Mouse (Mus musculus) telencephalon, adult 2 months (tissue): ENCODE results near the gene Lrrc29.

ENCODE experiments used
- DNase-seq: peaks from one replicate; pipeline ENCODE4 v3.0.0-alpha.2; 2011; ENCODE audit warnings: low read depth, low spot score

Gene Lrrc29

GRCm38 (mm10) chr8:105326141-105326672 lies at the start of gene Lrrc29, which contains the start of gene Tmem208:
Gene Lrrc29 (minus strand): TSS chr8:105326278.
Gene Tmem208 (plus strand): TSS chr8:105326354.
- DNase-seq, result peak; percentile 95

DNA sequence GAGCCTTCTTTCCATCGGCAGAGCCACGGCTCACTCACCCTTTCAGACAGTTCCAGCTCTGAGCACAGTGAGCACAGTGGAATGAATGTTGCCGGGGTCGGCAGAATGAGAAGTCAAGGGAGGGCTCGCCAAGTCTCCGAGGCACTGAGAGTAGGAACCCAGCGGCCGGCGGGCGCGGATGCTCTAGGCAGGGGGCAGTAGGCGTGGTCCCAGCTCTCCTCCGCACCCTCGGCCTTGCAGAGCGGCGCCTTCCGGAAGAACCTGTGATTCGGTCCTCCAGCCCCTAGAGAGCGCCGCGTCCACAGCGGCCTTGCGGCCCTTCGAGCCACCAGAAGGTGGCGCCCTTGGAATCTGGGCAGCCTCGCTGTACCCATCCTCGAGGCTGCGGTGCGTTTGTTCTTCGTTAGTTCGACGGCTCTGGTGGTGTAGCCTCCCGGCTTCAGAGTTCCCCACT lies 48.5 kb upstream of the Lrrc29 start:
- no peak for DNase-seq

DNA sequence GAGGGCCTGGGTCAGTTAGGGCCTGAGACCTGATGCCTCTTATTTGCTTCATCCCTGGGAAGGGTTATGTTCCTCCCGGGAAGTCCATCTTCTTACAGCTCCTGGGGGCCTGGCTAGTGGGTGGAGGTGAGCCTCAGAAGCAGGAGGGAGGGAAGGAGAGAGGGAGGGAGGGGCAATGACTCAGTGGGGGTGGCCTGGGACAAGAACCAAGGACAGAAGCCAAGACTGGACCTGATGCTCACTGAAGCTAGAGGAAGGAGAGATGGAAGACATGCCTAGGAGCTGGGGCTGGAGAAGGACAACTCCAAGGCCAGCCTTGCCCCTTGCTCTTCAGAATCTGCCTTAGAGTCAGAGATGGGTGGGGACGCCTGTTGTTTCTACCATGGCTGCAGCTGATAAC lies 47.0 kb upstream of the Lrrc29 start, which contains the start of gene Plekhg4:
Plekhg4 (plus strand) TSS at position 243 of the 400 bp plus-strand sequence.
- no peak for DNase-seq

GRCm38 (mm10) chr8:105372473-105372872 lies 46.4 kb upstream of the Lrrc29 start:
- no peak for DNase-seq

GRCm38 (mm10) chr8:105367107-105367506 lies 41.0 kb upstream of the Lrrc29 start:
- no peak for DNase-seq

- no peak for DNase-seq
Observed at GRCm38 (mm10) chr8:105361751-105362702, 35.9 kb upstream of the Lrrc29 start.

- no peak for DNase-seq
Observed at GRCm38 (mm10) chr8:105359646-105360045, 33.6 kb upstream of the Lrrc29 start.

GRCm38 (mm10) chr8:105359208-105359607 lies 33.1 kb upstream of the Lrrc29 start:
- no peak for DNase-seq

DNA sequence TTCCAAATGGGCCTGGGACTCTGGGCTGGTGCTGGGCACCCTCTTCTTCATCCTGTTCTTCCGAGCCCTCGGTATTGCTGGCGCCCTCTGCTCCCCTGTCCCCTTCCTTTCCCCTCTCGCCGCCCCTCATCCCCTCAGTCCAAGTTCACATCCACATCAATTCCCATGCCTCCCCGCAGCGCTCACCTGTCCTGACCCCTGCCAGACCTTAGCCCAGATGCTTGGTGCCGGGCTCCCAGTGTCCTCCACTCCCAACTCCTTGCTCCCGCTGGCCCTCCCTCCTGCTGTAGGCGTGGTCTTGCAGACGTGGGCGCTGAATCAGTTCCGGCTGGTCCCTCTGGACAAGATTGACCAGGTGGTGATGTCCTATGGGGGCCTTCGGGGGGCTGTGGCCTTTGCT lies 30.6 kb upstream of the Lrrc29 start:
- no peak for DNase-seq

- DNase-seq, result no peak
Observed at GRCm38 (mm10) chr8:105355179-105356024, 29.3 kb upstream of the Lrrc29 start.

DNA sequence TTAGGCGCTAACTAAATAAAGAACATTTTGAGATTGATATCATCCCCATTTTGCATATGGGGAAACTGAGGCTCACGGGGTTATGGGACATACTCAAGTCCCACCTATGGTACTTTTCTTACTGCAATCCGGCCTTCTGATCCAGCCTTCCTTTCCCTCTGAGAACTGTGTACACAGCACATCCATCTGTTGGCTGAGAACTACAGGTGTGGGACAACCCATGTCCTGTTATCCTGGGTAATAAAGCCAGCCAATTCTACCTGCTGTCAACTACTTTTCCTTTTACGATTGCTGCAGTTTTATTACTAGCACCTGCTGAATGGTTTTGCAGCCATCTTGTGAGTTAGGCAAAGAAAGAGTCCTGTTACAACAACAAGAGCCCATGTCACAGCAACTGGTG lies 28.5 kb upstream of the Lrrc29 start:
- DNase-seq, result no peak

- DNase-seq, result no peak
Observed at GRCm38 (mm10) chr8:105353583-105354135, 27.6 kb upstream of the Lrrc29 start.

DNA sequence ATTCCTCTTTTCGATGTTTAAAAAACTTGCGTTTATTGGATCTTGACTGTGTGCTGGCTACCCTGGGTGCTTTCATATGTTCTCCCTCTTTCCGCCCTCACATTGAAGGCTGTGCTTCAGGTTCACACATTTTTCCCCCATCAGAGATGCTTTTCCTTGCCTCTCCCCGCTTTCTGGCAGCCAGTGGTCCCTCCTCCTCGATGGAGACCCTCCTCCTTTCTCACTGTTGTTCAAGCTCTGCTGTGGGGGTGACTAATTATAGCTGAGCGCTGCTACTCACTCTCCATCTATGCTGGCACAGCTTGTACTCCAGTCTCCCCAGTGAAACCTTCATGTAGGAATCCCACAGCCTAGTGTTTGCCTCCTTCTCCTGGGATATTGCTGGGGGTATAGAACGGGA lies 24.1 kb upstream of the Lrrc29 start:
- no peak for DNase-seq

DNA sequence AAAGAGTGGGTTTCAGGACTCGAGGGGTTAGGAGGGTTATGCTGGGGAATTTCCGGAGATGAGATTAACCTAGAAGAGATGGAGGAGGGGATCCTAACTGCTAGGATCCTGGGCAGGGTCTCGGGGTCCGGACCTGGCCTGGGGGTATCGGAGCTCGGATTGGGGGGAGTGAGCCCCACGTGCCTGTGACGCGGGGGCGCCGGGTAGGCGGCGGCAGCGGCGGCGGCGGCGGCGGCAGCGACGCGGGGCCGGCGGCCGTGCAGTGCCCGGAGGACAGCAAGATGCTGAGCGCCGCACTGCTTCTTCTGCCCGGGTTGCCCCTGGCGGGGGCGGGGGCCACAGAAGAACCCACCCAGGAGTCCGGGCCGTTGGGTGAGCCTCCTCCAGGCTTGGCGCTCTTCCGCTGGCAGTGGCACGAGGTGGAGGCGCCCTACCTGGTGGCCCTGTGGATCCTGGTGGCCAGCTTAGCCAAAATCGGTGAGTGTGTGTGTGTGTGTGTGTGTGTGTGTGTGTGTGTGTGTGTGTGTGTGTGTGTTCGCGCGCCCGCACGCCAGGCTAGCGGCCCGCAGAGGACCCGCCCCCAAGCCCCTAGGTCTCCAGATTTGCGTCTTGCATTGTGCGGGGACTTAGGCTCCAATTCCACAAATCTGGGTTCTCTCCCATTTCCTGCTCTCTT lies 23.2 kb upstream of the Lrrc29 start:
- DNase-seq, result no peak

DNA sequence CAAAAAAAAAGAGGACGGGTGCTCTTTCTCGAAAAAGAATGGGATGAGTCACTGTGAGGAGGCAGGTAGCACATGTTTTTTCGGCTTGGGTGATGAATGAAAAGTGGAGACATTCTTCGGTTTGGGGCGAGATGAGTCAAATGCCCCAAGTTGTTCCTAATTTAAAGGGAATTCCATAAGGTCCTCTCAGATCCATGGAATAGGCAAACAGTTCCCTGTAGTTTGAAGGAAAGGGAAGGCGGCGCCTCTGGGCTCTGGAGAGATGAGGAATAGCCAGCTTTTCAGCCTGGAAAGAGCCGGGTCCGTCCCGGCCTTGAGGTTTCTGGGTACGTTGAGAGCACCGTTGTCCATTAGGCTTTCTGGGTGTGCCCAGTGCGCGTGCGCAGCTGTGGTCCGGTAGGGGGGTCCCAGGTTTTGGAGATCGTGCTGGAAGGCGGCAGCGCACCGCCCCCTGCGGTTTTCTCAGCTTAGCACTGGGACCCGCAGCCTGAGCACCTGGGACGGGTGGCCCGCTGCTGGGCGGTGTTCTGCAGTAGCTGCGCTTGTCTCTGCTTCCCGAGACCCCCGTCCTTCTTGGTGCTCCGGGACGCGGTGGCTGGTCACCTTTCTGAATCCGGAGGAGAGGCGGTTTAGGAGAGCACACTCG lies 22.5 kb upstream of the Lrrc29 start, which contains the start of gene Slc9a5:
Slc9a5 (plus strand) TSS at position 394 of the 646 bp plus-strand sequence.
- no peak for DNase-seq

DNA sequence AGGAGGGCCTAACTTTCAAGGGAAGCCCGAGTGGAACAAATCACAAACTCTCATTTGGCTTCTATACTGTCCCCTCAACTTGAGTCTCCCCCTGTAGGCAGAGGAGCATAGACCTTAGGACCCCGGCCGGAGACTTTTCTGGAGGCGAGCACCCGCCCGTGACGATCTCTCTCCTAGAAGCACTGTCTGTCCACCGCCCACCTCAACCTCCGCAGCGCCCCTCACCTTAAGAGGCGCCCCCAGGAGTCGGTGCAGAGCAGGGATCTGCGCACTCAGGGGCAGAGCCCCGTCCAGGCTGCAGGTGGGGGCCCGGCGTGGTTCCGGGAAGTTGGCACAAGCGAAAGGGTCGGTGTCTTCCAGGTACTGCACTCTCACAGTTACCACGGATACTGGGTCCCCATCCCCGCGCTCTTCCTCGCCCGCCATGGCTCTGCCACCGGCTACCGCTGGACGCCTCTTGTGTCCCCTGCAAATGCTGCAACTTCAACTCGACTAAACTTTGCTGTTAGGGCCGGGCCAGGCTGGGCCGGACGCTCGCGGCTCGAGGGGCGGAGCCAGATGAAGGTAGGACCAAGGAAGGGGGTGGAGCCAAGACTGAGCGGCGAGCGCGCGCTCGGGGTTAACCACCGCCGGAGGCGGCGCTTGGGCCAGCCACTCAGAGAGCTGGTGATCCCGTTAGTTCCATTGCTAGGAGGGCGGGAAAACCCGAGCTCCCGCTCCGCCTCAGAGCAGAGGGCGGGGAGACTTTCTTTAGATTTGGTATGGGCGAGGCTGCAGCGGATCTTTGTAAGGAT lies 21.5 kb upstream of the Lrrc29 start, which contains the start of gene Fhod1:
Fhod1 (minus strand) TSS at position 526 of the 794 bp plus-strand sequence.
- DNase-seq, result peak; percentile 78

- no peak for DNase-seq
Observed at GRCm38 (mm10) chr8:105346611-105347427, 20.7 kb upstream of the Lrrc29 start.
